In genomic region chr2:61668260-61668659, GRCm38 (mm10) we compare ENCODE assay signal across 9 mouse cellular contexts. TPM values are rescaled to one million over a fixed set of nuclear protein-coding genes. Genes with fewer than 3 reads are reported as not detected.
A peak's percentile ranks its signal among the peaks of the same experiment; 100 is the strongest.
DNase-seq lines count a peak whose midpoint lies in the region; ATAC-seq and TF ChIP-seq lines count a peak whose summit lies in the region.
"Had no signal": no experiment of that assay in that cellular context is flagged by ENCODE, and none has a peak within 500 bp of the region (broad histone marks: within the 10 kb centered on the region; RNA-seq: fewer than 3 reads in every experiment).

No protein-coding gene starts in this region.

- no peak overlapping the region for H3K4me3 ChIP-seq in G1E (ENCODE audit: low read depth, low read length)
- no peak overlapping the region for H3K4me3 ChIP-seq in forebrain, embryonic 15.5 days
- no peak overlapping the region for H3K4me3 ChIP-seq in hindbrain, embryonic 16.5 days (ENCODE audit: low read length)
- H3K4me3 ChIP-seq: midbrain, embryonic 12.5 days had no signal

- peak; percentile 40 for TF ChIP-seq CTCF in G1E (IDR thresholded peaks at IDR 0.05; ENCODE audit: low read depth, low read length)

- H3K9me3 ChIP-seq in G1E (replicated peaks): no peaks in the 10 kb centered on the region
- no peaks in the 10 kb centered on the region for H3K9me3 ChIP-seq in forebrain, embryonic 15.5 days
- no peaks in the 10 kb centered on the region for H3K9me3 ChIP-seq in hindbrain, embryonic 16.5 days (ENCODE audit: control insufficient read depth, low read length)
- H3K9me3 ChIP-seq: midbrain, embryonic 12.5 days had no signal

- no peak overlapping the region for H3K4me2 ChIP-seq in forebrain, embryonic 15.5 days (replicated peaks)
- H3K4me2 ChIP-seq in hindbrain, embryonic 16.5 days (ENCODE audit: low read length): no peak overlapping the region
- H3K4me2 ChIP-seq: midbrain, embryonic 12.5 days had no signal

- H3K27ac ChIP-seq in forebrain, embryonic 15.5 days (replicated peaks): peak overlapping the region; percentile 20; the same call in 1 of the 2 replicates
- H3K27ac ChIP-seq in hindbrain, embryonic 16.5 days (ENCODE audit: low read depth, low read length): no peak overlapping the region
- H3K27ac ChIP-seq: midbrain, embryonic 12.5 days had no signal

- no peak for ATAC-seq in G1E (ENCODE audit: extremely low read depth, insufficient number of reproducible peaks, low FRiP score, poor library complexity, severe bottlenecking)
- ATAC-seq in forebrain, embryonic 15.5 days (replicated peaks): no peak
- ATAC-seq in hindbrain, embryonic 16.5 days: no peak

- DNase-seq in layer of hippocampus, adult 11-12 months (ENCODE audit: low spot score): peak; percentile 68
- no peak for DNase-seq in layer of hippocampus, adult 9-11 months
- DNase-seq in G1E (ENCODE audit: low spot score): peak; percentile 32
- DNase-seq in c-Kit-negative CD71-positive TER-119-positive erythroid progenitor cells, embryonic 14.5 days (ENCODE audit: low read depth, low spot score): peak; percentile 11
- DNase-seq in left cerebral cortex, adult 18-20 months (ENCODE audit: low spot score in 2 of 2): peak; percentile 61 to 66
- peak; percentile 14 for DNase-seq in retina, postnatal 7 days (ENCODE audit: low read depth, low spot score)

- no peaks in the 10 kb centered on the region for H3K36me3 ChIP-seq in G1E (replicated peaks)
- H3K36me3 ChIP-seq in forebrain, embryonic 15.5 days: no peaks in the 10 kb centered on the region
- H3K36me3 ChIP-seq in hindbrain, embryonic 16.5 days (ENCODE audit: control insufficient read depth, insufficient read depth, low read length): no peaks in the 10 kb centered on the region
- H3K36me3 ChIP-seq: midbrain, embryonic 12.5 days had no signal

- 28% methylated on average over 4 of the region's 4 CpGs for WGBS in forebrain, embryonic 15.5 days
- WGBS in hindbrain, embryonic 16.5 days: 35% methylated on average over 4 of the region's 4 CpGs

- H3K27me3 ChIP-seq in G1E (ENCODE audit: insufficient read depth, low read length): no peaks in the 10 kb centered on the region
- H3K27me3 ChIP-seq in forebrain, embryonic 15.5 days: no peaks in the 10 kb centered on the region
- no peaks in the 10 kb centered on the region for H3K27me3 ChIP-seq in hindbrain, embryonic 16.5 days (replicated peaks; ENCODE audit: control insufficient read depth, insufficient read depth, low read length)
- H3K27me3 ChIP-seq: midbrain, embryonic 12.5 days had no signal

- no peak overlapping the region for H3K9ac ChIP-seq in forebrain, embryonic 15.5 days (replicated peaks)
- no peak overlapping the region for H3K9ac ChIP-seq in hindbrain, embryonic 16.5 days (ENCODE audit: low read depth, low read length)
- H3K9ac ChIP-seq: midbrain, embryonic 12.5 days had no signal

- peaks cover 2% of the 10 kb centered on the region; the same call in 1 of the 2 replicates for H3K4me1 ChIP-seq in G1E (ENCODE audit: insufficient read depth, low read depth, low read length)
- H3K4me1 ChIP-seq in forebrain, embryonic 15.5 days: peaks cover 9% of the 10 kb centered on the region
- H3K4me1 ChIP-seq in hindbrain, embryonic 16.5 days (ENCODE audit: control insufficient read depth, insufficient read depth, low read depth, low read length): no peaks in the 10 kb centered on the region
- H3K4me1 ChIP-seq: midbrain, embryonic 12.5 days had no signal

RNA-seq across cellular contexts. Expression of gene Psmd14, which starts 43.2 kb away (rescaled TPM):
- total RNA-seq in G1E (2014; fragmentation: Nextera tagmentation) (154 and 164 TPM in 2 replicates), G1E (2017) (152 and 162 TPM in 2 replicates)
- 5.1 and 16.5 TPM in 2 replicates for polyA plus RNA-seq in G1E (2012)
- 251 and 257 TPM in 2 replicates for polyA plus RNA-seq in forebrain, embryonic 15.5 days (2015; fragmentation: Nextera tagmentation; extraction: Ambion mirVana)
- total RNA-seq in left cerebral cortex, adult 18-20 months (2021): 100 to 1,000 TPM; 105 to 107 TPM
- polyA plus RNA-seq in hindbrain, embryonic 16.5 days (2015; fragmentation: Nextera tagmentation; extraction: Ambion mirVana): 179 and 183 TPM in 2 replicates

Comparison
In these comparisons a context has a peak if more than half of its experiments do, and no peak if none do; other contexts are left out.
1. RNA of gene Psmd14, which starts 43.2 kb away (polyA plus RNA-seq): 251 to 257 TPM in forebrain, embryonic 15.5 days and 179 to 183 TPM in hindbrain, embryonic 16.5 days; 5.1 to 16.5 TPM in G1E; every median in the first group is over 10 times any median in the second.